Mouse (Mus musculus) embryonic facial prominence, embryonic 11.5 days (tissue): ENCODE results near the gene Tex10. TPM values are rescaled to one million over a fixed set of nuclear protein-coding genes. Genes with fewer than 3 reads are reported as not detected.

ENCODE experiments used
- ATAC-seq: fragments of 200-750 bp; cut with Nextera tagmentation; replicated peaks from 2 replicates; pipeline ENCODE4 v1.8.0; 2017; ENCODE audit warnings: low read depth; ENCODE audit not compliant: insufficient number of reproducible peaks, low FRiP score, low TSS enrichment
- DNase-seq: peaks from one replicate; pipeline ENCODE4 v3.0.0-alpha.2; 2015; ENCODE audit warnings: low spot score
- H3K27ac ChIP-seq: fragments of 300-500 bp; sonication (generic); replicated peaks from 2 replicates; pipeline ENCODE4 v1.5.1; 2014; ENCODE audit warnings: mild to moderate bottlenecking, low read depth, low read length, control low read depth
- H3K27me3 ChIP-seq: fragments of 300-500 bp; sonication (generic); 2 replicates; pipeline ENCODE4 v1.6.1; 2014; ENCODE audit warnings: mild to moderate bottlenecking, low read length, moderate library complexity, mixed read lengths; ENCODE audit not compliant: control insufficient read depth, insufficient read depth
- H3K36me3 ChIP-seq: fragments of 300-500 bp; sonication (generic); replicated peaks from 2 replicates; pipeline ENCODE4 v1.6.1; 2014; ENCODE audit warnings: low read depth, mild to moderate bottlenecking, low read length, moderate library complexity, mixed read lengths; ENCODE audit not compliant: control insufficient read depth, insufficient read depth
- H3K4me1 ChIP-seq: fragments of 300-500 bp; sonication (generic); 2 replicates; pipeline ENCODE4 v1.6.1; 2014; ENCODE audit warnings: low read length, mixed read lengths; ENCODE audit not compliant: control insufficient read depth, insufficient read depth
- H3K4me2 ChIP-seq: fragments of 300-500 bp; sonication (generic); 2 replicates; pipeline ENCODE4 v1.6.1; 2014; ENCODE audit warnings: low read depth, mild to moderate bottlenecking, control low read depth, low read length, moderate library complexity
- H3K4me3 ChIP-seq: fragments of 300-500 bp; sonication (generic); 2 replicates; pipeline ENCODE4 v1.5.1; 2014; ENCODE audit warnings: low read depth, low read length, control low read depth
- H3K9ac ChIP-seq: fragments of 300-500 bp; sonication (generic); replicated peaks from 2 replicates; pipeline ENCODE4 v1.6.1; 2014; ENCODE audit warnings: mild to moderate bottlenecking, control low read depth, low read length
- H3K9me3 ChIP-seq: fragments of 300-500 bp; sonication (generic); replicated peaks from 2 replicates; pipeline ENCODE4 v1.6.1; 2016; ENCODE audit warnings: mild to moderate bottlenecking, low read length, inconsistent platforms, mixed read lengths; ENCODE audit not compliant: control insufficient read depth
- WGBS: fragments of 180-500 bp; shearing (Covaris S2); extraction: QIAGEN DNeasy Blood & Tissue Kit; methylation state at CpG from one replicate; pipeline ENCODE4 v1.1.7; 2014; 5-methylcytosine and 5-hydroxymethylcytosine counted together
- polyA plus RNA-seq: library from polyadenylated mRNA; unstranded; fragments of >200 nt; fragmentation: Nextera tagmentation; extraction: Ambion mirVana; gene quantifications from 2 replicates; pipeline ENCODE4 v1.2.1, GENCODE M21; 2014

Tex10 gene
- polyA plus RNA-seq, 1 experiment from 2014 or later, result 103 TPM

DNA sequence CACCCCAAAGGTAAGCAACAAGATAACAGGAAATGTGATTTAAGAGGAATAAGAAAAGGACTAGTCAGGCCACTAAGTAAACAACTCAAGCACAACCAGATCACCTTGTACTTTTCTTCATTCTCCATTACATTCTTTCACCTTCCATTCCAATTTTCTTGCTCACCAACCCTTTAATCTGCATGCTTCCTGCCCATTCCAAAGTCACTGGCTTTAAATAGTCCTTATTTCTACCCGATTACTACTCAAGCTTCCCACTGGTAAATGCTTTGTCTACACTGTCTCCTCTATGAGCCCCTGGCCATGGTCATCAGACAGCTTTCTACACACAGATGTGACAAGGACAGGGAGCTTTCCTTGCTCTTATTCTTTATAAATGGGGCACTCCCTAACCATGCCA, 2.3 kb downstream of the Tex10 start:
- Histone ChIP-seq H3K27me3 (no peaks in the 10 kb centered on the region), H3K9ac (no peak overlapping the region), H3K4me1 (no peaks in the 10 kb centered on the region), H3K9me3 (no peaks in the 10 kb centered on the region), H3K4me2 (no peak overlapping the region), H3K4me3 (no peak overlapping the region), H3K27ac (no peak overlapping the region), H3K36me3 (peaks cover 12% of the 10 kb centered on the region)
- ATAC-seq (no peak), DNase-seq (no peak)
- 52% methylated on average over 1 of the region's 1 CpGs for WGBS

DNA sequence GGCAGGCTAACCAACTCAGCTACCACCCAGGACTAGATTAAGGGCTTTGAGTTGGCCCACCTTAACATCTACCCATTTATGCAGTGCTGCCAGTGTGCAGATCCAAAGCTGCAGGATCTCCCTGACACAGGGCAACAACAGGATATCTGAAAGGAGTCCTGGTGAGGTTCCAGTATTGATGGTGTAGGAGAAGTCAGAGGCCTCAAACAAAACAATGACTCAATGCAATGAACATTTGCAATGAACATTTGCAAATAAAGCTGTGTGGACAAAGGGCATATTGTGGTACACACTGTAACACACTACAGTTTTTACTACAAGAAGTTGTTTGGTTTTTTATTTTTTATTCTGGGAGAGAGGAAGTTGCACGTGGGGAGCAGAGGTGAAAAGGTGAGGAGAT, 12.2 kb downstream of the Tex10 start:
- 96% methylated on average over 1 of the region's 1 CpGs for WGBS
- no peak for DNase-seq
- no peak overlapping the region for H3K27ac ChIP-seq
- H3K27me3 ChIP-seq, result no peaks in the 10 kb centered on the region
- peaks cover 5% of the 10 kb centered on the region; the same call in 1 of the 2 replicates for H3K36me3 ChIP-seq
- H3K9ac ChIP-seq, result no peak overlapping the region
- H3K9me3 ChIP-seq, result no peaks in the 10 kb centered on the region
- no peak overlapping the region for H3K4me2 ChIP-seq
- ATAC-seq, result no peak
- no peaks in the 10 kb centered on the region for H3K4me1 ChIP-seq
- H3K4me3 ChIP-seq, result no peak overlapping the region

- H3K27ac ChIP-seq, result no peak overlapping the region
- no peaks in the 10 kb centered on the region for H3K4me1 ChIP-seq
- no peak overlapping the region for H3K4me3 ChIP-seq
- no peak overlapping the region for H3K9ac ChIP-seq
- no peaks in the 10 kb centered on the region for H3K27me3 ChIP-seq
- H3K36me3 ChIP-seq, result peaks cover 9% of the 10 kb centered on the region
- H3K4me2 ChIP-seq, result no peak overlapping the region
- ATAC-seq (no peak), DNase-seq (no peak)
- H3K9me3 ChIP-seq, result no peaks in the 10 kb centered on the region
- 96% methylated on average over 6 of the region's 6 CpGs for WGBS
Measured at GRCm38 (mm10) chr4:48458436-48458835, 14.8 kb downstream of the Tex10 start.

DNA sequence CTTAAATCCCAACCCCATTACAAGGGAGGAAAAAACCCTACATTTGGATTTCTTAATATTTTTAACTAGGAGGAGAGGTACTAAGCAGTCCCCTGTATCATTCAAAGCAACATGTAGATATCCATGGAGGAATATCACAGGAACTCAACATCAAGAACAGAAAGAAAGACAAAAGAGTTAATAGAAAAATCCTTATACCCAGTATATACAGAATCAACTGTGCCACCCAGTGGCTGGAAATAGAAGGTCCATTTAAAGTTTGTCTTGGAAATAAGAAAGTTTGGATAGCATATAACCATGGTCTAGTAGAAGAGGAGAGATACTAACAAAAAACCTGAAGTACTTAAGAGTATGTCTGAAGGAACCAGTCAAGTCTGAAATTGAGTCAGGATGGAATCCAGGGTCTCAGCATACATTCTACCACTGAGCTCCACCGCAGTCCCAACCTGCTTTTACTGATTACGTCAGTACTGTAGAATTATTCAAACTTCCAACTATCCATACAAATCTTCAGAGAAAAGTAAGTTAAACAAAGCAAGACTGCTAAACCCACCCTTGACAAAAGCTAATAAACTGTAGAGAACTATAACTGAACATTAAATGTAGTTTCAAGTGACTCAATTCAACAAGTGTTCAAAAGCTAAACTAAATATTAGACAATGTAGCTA, 19.0 kb downstream of the Tex10 start:
- Histone ChIP-seq H3K4me2 (no peak overlapping the region), H3K27ac (no peak overlapping the region), H3K9me3 (no peaks in the 10 kb centered on the region), H3K9ac (no peak overlapping the region), H3K4me3 (no peak overlapping the region), H3K36me3 (peaks cover 14% of the 10 kb centered on the region), H3K4me1 (no peaks in the 10 kb centered on the region), H3K27me3 (no peaks in the 10 kb centered on the region)
- WGBS, result 93% methylated on average over 2 of the region's 2 CpGs
- DNase-seq, result peak; percentile 25
- ATAC-seq, result no peak

GRCm38 (mm10) chr4:48428054-48428453, 45.2 kb downstream of the Tex10 start:
- no peak overlapping the region for H3K4me2 ChIP-seq
- H3K9me3 ChIP-seq, result no peaks in the 10 kb centered on the region
- H3K4me3 ChIP-seq, result no peak overlapping the region
- peaks cover 7% of the 10 kb centered on the region for H3K36me3 ChIP-seq
- ATAC-seq, result no peak
- DNase-seq, result no peak
- no peak overlapping the region for H3K9ac ChIP-seq
- 91% methylated on average over 2 of the region's 2 CpGs for WGBS
- no peak overlapping the region for H3K27ac ChIP-seq
- no peaks in the 10 kb centered on the region for H3K27me3 ChIP-seq
- H3K4me1 ChIP-seq, result no peaks in the 10 kb centered on the region

GRCm38 (mm10) chr4:48427413-48427812, 45.8 kb downstream of the Tex10 start:
- H3K27me3 ChIP-seq, result no peaks in the 10 kb centered on the region
- H3K4me1 ChIP-seq, result no peaks in the 10 kb centered on the region
- DNase-seq, result no peak
- H3K4me2 ChIP-seq, result no peak overlapping the region
- no peaks in the 10 kb centered on the region for H3K9me3 ChIP-seq
- H3K27ac ChIP-seq, result no peak overlapping the region
- H3K4me3 ChIP-seq, result no peak overlapping the region
- WGBS, result 84% methylated on average over 3 of the region's 3 CpGs
- no peak overlapping the region for H3K9ac ChIP-seq
- peaks cover 7% of the 10 kb centered on the region for H3K36me3 ChIP-seq
- ATAC-seq, result no peak

DNA sequence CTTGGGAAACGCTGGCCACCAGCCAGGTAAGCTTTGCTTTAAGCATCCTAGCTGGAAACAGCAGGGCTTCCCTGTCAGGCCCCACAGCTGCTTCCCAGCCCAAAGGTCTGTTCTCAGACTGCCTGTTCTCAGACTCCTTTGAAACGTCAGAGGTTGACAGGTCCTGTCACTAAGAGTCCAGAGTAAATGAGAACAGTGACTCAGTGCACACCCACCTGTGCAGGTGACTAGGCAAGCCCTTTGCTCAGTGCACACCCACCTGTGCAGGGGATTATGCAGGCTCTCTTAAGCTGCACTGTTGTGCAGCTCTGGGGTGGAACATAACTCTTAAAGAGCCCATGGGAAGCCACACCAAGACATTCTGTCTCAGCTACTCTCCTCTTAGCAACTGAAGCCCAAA, 49.5 kb downstream of the Tex10 start:
- no peak overlapping the region for H3K27ac ChIP-seq
- H3K4me2 ChIP-seq, result no peak overlapping the region
- ATAC-seq, result no peak
- no peaks in the 10 kb centered on the region for H3K4me1 ChIP-seq
- H3K9me3 ChIP-seq, result no peaks in the 10 kb centered on the region
- no peaks in the 10 kb centered on the region for H3K27me3 ChIP-seq
- H3K36me3 ChIP-seq, result no peaks in the 10 kb centered on the region
- WGBS, result 53% methylated on average over 2 of the region's 2 CpGs
- H3K4me3 ChIP-seq, result no peak overlapping the region
- no peak for DNase-seq
- no peak overlapping the region for H3K9ac ChIP-seq

- no peaks in the 10 kb centered on the region for H3K4me1 ChIP-seq
- H3K9me3 ChIP-seq, result no peaks in the 10 kb centered on the region
- H3K36me3 ChIP-seq, result no peaks in the 10 kb centered on the region
- no peak for ATAC-seq
- 97% methylated on average over 1 of the region's 1 CpGs for WGBS
- H3K9ac ChIP-seq, result no peak overlapping the region
- no peaks in the 10 kb centered on the region for H3K27me3 ChIP-seq
- H3K4me3 ChIP-seq, result no peak overlapping the region
- no peak for DNase-seq
- no peak overlapping the region for H3K27ac ChIP-seq
- H3K4me2 ChIP-seq, result no peak overlapping the region
Measured at GRCm38 (mm10) chr4:48422633-48423032, 50.6 kb downstream of the Tex10 start.
